Mouse (Mus musculus) retina, adult 2 months (tissue): Measurements from ENCODE around the gene Polr1d.

ENCODE experiments used
- DNase-seq: peaks from one replicate; pipeline ENCODE4 v3.0.0-alpha.2; 2012; ENCODE audit warnings: low read depth, low spot score

The Polr1d gene

GRCm38 (mm10) chr5:147086816-147087215 lies 10.0 kb downstream of the Polr1d start:
- DNase-seq: no peak

- DNase-seq: no peak
These were observed 13.0 kb downstream of the Polr1d start for GRCm38 (mm10) chr5:147089836-147090235.

GRCm38 (mm10) chr5:147090256-147090963 lies 13.6 kb downstream of the Polr1d start:
- DNase-seq: no peak

- DNase-seq: no peak
These were observed 15.6 kb downstream of the Polr1d start for GRCm38 (mm10) chr5:147092448-147092847.

GRCm38 (mm10) chr5:147094296-147094695 lies 17.4 kb downstream of the Polr1d start:
- no peak for DNase-seq

- no peak for DNase-seq
These were observed 19.7 kb downstream of the Polr1d start for GRCm38 (mm10) chr5:147096586-147096985.

GRCm38 (mm10) chr5:147098667-147099066 lies 21.8 kb downstream of the Polr1d start:
- no peak for DNase-seq

- DNase-seq: no peak
These were observed 23.3 kb downstream of the Polr1d start for GRCm38 (mm10) chr5:147100180-147100579.

GRCm38 (mm10) chr5:147102295-147102694 lies 25.4 kb downstream of the Polr1d start:
- no peak for DNase-seq

- no peak for DNase-seq
These were observed 30.4 kb downstream of the Polr1d start for GRCm38 (mm10) chr5:147107276-147107675.

GRCm38 (mm10) chr5:147108861-147109591 lies 32.2 kb downstream of the Polr1d start:
- DNase-seq: no peak

- DNase-seq: no peak
These were observed 37.9 kb downstream of the Polr1d start for GRCm38 (mm10) chr5:147114738-147115137.

- no peak for DNase-seq
These were observed 38.8 kb downstream of the Polr1d start for GRCm38 (mm10) chr5:147115631-147116030.

- DNase-seq: no peak
These were observed 40.2 kb downstream of the Polr1d start for GRCm38 (mm10) chr5:147117027-147117426.

GRCm38 (mm10) chr5:147121146-147121545 lies 44.3 kb downstream of the Polr1d start:
- no peak for DNase-seq

- DNase-seq: no peak
These were observed 47.9 kb downstream of the Polr1d start for GRCm38 (mm10) chr5:147124794-147125193.

- DNase-seq: no peak
These were observed 48.8 kb downstream of the Polr1d start for GRCm38 (mm10) chr5:147125542-147126185.

GRCm38 (mm10) chr5:147127860-147128259 lies 51.0 kb downstream of the Polr1d start:
- DNase-seq: no peak

GRCm38 (mm10) chr5:147129484-147129883 lies 52.6 kb downstream of the Polr1d start:
- no peak for DNase-seq

GRCm38 (mm10) chr5:147131912-147132311 lies 55.1 kb downstream of the Polr1d start:
- DNase-seq: no peak

GRCm38 (mm10) chr5:147133662-147134061 lies 56.8 kb downstream of the Polr1d start:
- DNase-seq: no peak

- no peak for DNase-seq
These were observed 57.7 kb downstream of the Polr1d start for GRCm38 (mm10) chr5:147134341-147135088.
